In genomic region chr7:141278766-141279590, GRCm38 (mm10) we compare ENCODE assay signal across 8 mouse cellular contexts. TPM values are rescaled to one million over a fixed set of nuclear protein-coding genes. Genes with fewer than 3 reads are reported as not detected.
DNase-seq lines count a peak whose midpoint lies in the region; ATAC-seq lines count a peak whose summit lies in the region.

TSS of gene Sct (minus strand) at chr7:141279133.

- H3K4me3 ChIP-seq in erythroblast, embryonic 14.5 days (replicated peaks): peak within 1 kb of the TSS; percentile 29
- peak within 1 kb of the TSS; percentile 48 for H3K4me3 ChIP-seq in embryonic facial prominence, embryonic 15.5 days (replicated peaks)

- H3K27me3 ChIP-seq in erythroblast, embryonic 14.5 days (ENCODE audit: control insufficient read depth): peaks cover 47% of the 10 kb centered on the region
- H3K27me3 ChIP-seq in embryonic facial prominence, embryonic 15.5 days: 0 out of 2 replicates have a peak, but pooled peaks cover 3% of the 10 kb centered on the region

- H3K27ac ChIP-seq in embryonic facial prominence, embryonic 15.5 days (replicated peaks): no peak within 1 kb of the TSS

- H3K4me2 ChIP-seq in embryonic facial prominence, embryonic 15.5 days (replicated peaks): peak within 1 kb of the TSS; percentile 96

- H3K4me1 ChIP-seq in erythroblast, embryonic 14.5 days (ENCODE audit: control insufficient read depth): peaks cover 7% of the 10 kb centered on the region
- peaks cover 11% of the 10 kb centered on the region for H3K4me1 ChIP-seq in embryonic facial prominence, embryonic 15.5 days

- ATAC-seq in erythroblast, adult 5-6 weeks (replicated peaks; ENCODE audit: low FRiP score, poor library complexity, severe bottlenecking): no peak
- ATAC-seq in embryonic facial prominence, embryonic 15.5 days (ENCODE audit: insufficient number of reproducible peaks, low FRiP score, low TSS enrichment, low read depth): no peak; the same call in 1 of the 2 replicates
- ATAC-seq in megakaryocyte progenitor cell, adult 5-6 weeks (replicated peaks; ENCODE audit: poor library complexity): peak; percentile 61
- no peak for ATAC-seq in inflammation-experienced regulatory T-cells, adult 6 months

- H3K36me3 ChIP-seq in erythroblast, embryonic 14.5 days (ENCODE audit: control insufficient read depth): no peaks in the 10 kb centered on the region
- H3K36me3 ChIP-seq in embryonic facial prominence, embryonic 15.5 days: no peaks in the 10 kb centered on the region

- H3K9ac ChIP-seq in embryonic facial prominence, embryonic 15.5 days: peak within 1 kb of the TSS; percentile 35

- DNase-seq in T-cell, adult 2 months (ENCODE audit: low spot score): peak; percentile 31
- DNase-seq in kidney, adult 18-20 months: peak; percentile 54
- DNase-seq in urinary bladder, adult 18-20 months (ENCODE audit: low spot score in 2 of 2): no peak

- 2% methylated on average over 41 of the region's 46 CpGs for WGBS in embryonic facial prominence, embryonic 15.5 days

- H3K9me3 ChIP-seq in erythroblast, embryonic 14.5 days (ENCODE audit: control insufficient read depth, low read length): no peaks in the 10 kb centered on the region
- no peaks in the 10 kb centered on the region for H3K9me3 ChIP-seq in embryonic facial prominence, embryonic 15.5 days (replicated peaks)

RNA-seq across cellular contexts. Expression of gene Sct, which starts in this region (rescaled TPM):
- not detected in 2 replicates for polyA plus RNA-seq in erythroblast, embryonic 14.5 days (2012)
- not detected in 2 replicates for total RNA-seq in erythroblast, adult 5-6 weeks (2015; ENCODE audit: low replicate concordance)
- total RNA-seq in erythroblast, adult 5-6 weeks (2017; ENCODE audit: low replicate concordance): not detected in 2 replicates
- 5.3 TPM in 2 replicates for polyA plus RNA-seq in embryonic facial prominence, embryonic 15.5 days (2015; fragmentation: Nextera tagmentation; extraction: Ambion mirVana)
- total RNA-seq in megakaryocyte progenitor cell, adult 5-6 weeks (2015): not detected in 2 replicates
- not detected in 2 replicates for total RNA-seq in megakaryocyte progenitor cell, adult 5-6 weeks (2017)
- not detected for polyA plus RNA-seq in inflammation-experienced regulatory T-cells, adult 6 months (2017; shearing (Covaris generic))

Comparison
In these comparisons a context has a peak if more than half of its experiments do, and no peak if none do; other contexts are left out.
1. Peak in ATAC-seq in megakaryocyte progenitor cell, adult 5-6 weeks; RNA of the gene not detected or under 1 TPM.
2. DNase-seq: peak in T-cell, adult 2 months (single experiment) and kidney, adult 18-20 months (single experiment); none in urinary bladder, adult 18-20 months (0 of 2).